Mouse (Mus musculus) thymus, adult 18-20 months (tissue): ENCODE measurements around the gene Gabbr2.

Experiments used
- DNase-seq, 2 experiments: peaks; one replicate each; pipeline ENCODE4 v3.0.0; 2022; ENCODE audit warnings: mixed read lengths in 2 of 2

Gabbr2 gene

DNA sequence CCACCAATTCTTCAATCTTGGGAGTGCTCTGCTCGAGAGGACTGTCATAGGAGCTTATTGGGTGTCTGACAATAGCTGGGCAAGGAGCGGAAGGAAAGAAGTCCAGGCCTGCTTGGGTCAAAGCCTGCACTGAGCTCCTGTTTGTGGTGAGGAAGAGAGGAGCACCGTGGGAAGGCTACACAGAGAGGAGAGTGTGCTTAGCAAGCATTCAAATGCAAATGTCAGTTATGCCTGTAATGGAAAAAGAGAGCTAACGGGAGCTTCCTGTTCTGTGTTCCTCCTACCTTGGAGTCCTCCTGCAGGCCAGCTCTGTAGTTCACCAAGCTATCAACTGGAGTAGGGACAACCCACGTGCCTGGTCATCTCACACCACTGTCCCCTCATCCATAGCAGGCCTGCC lies 180.5 kb downstream of the Gabbr2 start:
- DNase-seq: no peak

DNA sequence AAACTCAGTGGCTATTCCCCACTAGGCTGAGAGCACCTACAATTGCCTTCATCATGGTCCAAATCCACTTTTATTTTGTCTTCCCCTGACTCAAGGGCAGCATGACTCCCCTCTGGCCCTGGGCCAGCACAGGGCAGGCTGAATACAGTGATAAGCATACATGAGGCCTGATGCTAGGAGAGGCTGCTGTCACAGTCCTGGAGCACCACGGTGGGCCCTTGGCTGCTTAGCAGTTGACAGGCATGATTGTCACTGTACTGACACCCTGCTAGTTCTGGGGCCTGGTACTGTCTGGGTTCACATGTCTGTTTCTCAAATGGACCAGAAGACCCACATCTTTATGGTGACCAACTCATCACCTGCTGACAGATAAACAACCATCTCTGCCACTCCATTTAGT lies 184.8 kb downstream of the Gabbr2 start:
- no peak for DNase-seq

DNA sequence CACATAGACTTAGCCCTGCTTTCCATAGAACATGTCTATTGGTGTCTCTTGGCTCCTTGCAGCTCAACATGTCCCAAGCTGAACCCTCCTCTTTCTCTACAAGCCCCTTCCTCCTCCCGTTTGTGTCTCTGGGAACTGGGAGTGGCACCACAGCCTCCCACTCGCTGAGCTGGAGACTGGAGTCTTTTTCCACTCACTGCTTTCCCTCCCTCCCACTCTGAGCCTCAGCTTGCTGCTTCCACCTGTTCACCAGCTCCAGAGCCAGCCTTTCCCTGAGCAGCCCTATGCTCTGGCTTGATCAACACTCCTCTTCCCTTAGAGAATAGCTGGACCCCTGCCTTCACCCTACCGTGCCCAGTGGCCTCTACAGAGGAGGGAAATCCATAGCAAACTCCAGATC lies 185.8 kb downstream of the Gabbr2 start:
- no peak for DNase-seq

DNA sequence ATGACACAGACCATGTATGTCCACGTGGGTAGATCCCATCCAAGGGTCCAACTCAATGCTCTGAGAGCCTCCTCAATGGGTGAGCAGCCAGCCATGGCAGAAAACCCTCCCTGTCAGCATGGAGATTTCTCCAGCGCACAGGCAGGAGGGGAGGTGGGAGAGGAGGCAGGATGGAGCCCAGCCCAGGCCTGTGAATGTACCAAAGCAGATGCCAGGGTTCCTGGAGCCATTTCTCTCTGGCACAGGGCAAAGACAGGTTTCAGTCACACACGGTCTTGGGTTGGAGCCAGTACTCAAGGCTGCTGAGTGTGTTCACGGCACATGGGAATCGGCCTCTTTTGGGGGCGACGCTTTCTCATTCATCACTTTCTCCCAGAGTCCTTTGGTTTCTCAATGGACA lies 189.3 kb downstream of the Gabbr2 start:
- no peak for DNase-seq

DNA sequence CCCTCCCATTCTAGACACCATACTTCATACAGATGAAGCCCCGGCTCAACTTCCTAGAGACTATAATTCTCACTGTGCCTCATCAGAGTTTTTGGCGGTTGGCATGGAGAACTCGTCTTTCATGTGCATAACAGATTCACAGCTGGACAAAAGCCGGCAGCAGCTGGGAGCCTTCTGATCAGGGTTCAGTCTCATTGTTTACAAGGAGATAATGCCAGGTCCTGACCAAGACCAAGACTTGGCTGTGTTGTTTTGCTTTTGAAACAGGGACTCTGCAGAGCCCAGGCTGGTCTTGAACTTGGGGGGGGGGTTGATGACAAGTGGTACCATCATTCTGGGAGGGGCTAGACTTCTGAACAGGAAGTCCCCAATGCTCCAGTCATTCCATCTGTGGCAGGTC lies 191.8 kb downstream of the Gabbr2 start:
- DNase-seq: no peak

DNA sequence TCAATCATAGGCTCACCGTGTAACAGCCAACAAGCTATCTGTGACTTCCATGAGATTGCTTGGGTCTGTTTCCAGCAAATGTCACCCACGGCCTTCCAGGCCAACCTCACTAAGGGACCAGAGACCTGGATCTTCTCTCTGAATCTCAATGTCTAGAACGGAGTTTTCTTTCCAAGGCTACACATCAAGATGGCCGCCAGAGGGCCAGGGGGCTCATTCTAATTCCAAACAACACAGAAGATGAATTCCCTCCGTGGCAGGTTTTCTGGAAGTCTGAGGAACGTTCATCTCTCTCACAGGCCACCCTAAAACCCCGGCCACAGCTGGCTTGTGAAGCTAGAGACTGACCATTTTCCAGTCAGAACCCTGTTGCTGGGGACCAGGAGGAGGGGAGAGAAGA lies 196.0 kb downstream of the Gabbr2 start:
- no peak for DNase-seq

DNA sequence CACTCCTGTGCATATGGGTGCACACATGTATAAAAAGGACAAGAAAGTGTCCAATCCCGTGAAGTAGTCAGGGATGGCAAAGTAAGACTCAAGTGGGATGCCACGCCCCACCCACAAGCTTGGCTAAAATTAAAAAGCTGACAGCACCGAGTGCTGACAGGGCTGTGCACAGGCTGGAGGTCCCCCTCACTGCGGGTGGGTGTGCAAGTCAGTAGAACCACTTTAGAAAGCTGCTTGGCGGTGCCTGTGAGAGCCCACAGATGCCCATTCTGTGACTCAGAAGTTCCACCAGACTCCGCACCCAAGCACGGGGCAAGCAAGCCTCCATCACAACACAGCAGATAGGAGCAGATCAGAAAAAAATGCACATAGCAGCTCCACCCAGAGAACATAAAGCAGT lies 197.1 kb downstream of the Gabbr2 start:
- DNase-seq: no peak

DNA sequence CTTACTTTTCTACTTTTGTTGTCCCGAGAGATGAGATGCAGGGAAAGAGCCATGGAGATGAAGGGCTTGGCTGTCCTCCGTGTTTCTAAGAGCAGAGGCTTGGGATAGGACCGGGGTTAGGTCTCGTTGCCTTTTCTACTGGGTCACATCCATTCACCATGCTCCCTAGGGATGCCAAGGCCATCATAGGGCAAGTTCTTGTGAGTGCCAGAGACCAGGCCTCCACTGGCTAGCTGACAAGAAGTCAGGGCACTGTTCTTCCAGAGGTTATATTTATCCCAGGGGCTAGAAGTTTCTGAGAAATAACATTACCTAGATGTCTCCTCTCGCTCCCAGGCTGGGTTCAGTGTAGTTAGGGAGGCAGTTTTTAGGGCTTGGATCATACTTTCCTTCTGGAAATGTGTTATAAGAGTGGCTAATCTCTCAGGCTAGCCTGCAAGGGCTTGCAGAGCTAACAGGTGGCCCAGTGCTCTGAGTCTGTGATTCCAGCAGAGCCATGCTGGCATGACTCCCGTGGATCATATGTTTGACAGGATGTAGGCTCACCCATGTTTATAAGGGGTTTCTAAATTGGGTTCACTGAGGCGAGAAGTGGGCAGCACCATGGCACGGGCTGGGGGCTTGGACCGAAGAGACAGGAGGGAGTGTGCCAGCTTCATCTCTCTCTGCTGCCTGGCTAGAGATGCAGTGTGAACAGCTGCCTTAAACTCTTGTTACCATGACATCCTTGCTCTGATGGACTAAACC lies 199.2 kb downstream of the Gabbr2 start:
- DNase-seq: no peak

DNA sequence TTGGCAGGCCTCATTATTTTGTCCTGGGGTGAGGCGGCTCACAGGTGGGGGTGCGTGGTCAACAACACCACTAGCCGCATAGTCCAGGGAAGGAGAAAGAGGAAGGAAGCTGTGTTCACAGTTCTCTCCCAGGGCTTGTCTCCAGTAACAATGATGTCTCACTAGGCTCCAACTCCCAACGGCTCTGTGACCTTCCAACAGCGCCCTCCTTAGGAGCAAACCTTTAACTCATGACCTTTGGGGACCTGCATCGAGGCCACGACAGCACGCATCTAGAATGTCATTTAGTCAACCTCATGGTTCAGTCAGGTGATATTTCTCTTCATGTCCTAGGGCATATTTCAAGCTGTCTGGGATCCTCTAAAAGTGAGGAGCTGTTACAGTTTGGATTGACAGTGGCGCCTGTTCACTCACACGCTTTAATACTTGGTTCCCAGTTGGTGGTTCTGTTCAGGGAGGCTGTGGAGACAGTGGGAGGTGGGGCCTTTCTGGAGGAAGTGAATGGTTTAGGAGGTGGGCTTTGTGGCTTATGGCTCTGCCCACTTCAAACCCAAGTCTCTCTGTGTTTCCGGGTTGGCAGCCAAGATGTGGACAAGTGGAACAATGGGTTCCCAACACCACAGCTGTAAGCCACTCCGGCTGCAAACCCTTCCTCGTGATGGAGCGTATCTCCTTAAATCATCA lies 200.3 kb downstream of the Gabbr2 start:
- no peak for DNase-seq

DNA sequence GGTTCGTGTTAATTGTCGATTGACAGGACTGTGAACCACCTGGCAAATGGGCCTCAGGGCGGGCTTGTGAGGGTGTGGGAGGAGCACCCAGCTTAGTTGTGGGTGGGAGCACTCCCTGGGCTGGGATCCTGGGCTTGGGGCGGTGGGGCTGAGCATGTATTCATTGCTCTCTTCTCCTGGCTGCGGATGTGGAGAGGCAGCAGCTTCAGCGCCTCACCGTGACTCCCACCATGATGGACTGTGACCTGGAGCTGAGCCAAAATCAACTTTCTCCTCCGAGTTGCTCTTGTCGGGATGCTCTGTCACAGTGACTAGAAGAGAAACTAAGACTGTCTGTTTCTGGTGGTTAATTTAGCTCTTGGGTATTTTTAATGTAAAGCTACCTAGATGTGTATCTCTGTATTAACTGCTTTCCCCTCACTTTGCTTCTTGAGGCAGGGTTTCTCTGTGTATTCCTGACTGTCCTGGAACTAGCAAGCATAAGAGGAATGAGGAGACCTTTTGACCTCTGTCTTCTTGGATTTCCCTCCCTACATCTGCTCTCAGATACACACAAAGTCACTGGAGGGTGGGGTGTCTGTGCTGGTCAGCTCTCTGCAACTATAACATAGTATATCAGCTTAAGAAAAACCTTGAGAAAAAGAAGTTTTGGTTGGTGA lies 200.9 kb downstream of the Gabbr2 start:
- no peak for DNase-seq

DNA sequence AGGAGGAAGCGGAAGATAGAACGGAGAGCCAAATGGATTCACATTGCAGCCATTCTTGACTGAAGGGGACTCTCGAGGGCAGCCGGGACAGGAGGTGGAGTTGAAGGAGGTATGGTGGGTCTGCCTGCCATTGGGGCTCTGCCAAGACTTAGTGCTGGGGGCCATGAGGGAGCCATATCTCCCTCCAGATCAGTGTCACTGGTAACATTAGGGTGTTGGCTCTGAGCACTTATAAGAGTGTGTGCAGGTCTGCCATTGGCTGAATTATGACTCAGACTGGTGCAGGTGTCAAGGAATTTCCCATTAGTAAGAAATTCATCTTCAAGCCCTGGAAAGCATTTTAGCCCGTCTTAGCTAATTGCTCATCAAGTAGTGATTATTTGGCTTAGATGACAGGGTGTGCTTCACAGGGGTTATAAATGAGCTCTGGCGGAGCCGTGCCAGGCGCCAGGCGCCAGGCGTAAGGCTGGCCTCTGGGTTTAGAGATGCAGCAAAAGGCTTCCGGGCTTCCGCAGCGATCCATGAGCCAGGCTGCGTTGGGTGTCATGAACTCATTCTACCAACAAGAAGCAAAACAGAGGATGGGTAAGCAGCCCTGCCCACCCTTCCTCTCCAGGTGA lies 207.1 kb downstream of the Gabbr2 start:
- DNase-seq: no peak

DNA sequence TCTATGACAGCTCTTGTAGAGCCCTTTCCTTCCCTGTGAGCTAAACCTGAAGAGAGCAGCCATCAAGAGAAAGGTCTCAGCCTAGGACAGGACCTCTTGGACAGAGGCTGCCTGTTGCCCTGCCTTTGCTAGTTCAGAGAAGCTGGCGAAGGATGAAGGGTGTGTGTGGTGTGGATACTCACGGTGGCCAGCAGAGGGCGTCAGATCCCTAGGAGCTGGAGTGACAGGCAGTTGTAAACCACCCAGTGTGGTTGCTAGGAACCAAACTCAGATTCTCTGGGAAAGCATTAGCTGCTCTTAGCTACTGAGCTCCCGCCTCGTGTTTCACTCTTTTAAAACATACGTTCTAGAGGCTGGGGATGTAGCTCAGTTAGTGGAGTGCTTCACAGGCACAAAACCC lies 210.6 kb downstream of the Gabbr2 start:
- DNase-seq: no peak

DNA sequence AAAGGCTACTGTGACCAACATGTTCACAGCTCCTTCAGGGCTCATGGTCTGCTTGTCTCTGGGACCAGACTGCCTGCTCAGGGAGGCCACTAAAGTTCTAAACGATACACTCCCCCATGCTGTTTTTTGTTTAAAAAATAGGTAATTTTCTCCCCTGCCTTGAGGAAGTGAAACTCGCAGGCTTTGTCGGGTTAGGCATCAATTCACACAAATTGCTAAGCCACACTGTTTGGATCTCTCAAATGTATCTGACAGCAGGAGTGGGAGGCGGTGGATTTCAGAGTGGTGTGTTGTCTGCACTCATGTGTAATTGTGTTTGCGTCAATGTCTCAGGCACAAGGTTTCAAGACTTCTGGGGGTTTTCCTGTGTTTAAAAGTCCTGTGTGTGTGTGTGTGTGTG lies 215.7 kb downstream of the Gabbr2 start:
- DNase-seq: no peak

DNA sequence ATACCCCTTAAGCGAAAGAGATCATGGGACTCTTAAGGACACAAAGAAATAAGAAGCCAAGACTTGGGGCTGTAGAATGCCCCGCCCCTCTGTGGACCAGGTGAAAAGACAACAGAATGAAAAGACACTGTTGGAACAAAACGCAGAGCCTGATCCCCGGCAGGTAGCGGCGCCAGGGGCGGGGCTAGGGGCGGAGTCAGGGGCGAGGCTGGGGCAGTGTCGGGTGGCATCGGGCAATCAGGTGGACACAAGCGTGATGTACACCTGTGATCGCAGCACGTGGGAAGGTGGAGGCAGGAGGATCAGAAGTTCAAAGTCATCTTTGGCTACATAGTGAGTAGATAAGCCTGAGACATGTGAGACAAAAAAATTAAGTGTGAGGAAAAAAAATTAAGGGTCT lies 217.0 kb downstream of the Gabbr2 start:
- no peak for DNase-seq

DNA sequence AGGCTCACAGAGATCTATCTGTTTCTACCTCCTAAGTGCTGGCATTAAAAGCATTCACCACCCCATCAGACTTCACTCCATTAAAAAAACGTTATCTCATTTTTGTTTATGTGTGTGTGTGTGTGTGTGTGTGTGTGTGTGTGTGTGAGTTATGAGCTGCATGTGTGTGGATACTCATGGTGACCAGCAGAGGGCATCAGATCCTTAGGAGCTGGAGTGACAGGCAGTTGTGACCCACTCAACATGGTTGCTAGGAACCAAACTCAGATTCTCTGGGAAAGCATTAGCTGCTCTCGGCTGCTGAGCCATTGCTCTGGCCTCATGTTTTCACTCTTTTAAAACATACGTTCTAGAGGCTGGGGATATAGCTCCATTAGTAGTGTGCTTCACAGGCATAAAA lies 218.4 kb downstream of the Gabbr2 start:
- no peak for DNase-seq

DNA sequence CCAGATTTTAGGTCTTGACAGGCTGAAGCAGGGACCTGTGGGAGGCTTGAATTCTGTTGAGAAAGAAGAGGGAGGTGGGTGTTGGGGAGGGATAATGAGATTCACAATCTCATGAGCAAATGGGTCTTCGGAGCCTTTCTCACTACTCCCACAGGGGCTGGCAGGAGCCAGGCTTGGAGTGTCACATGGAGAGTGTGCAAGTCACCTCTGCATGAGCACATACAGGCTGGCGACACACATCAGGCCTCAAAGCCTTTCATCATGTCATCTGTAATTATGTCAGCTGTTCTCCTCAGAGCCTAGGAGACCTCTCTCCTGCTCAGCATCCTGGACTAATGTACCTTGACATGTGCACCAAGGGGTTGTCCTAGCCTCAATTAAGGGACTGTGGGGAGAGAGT lies 219.1 kb downstream of the Gabbr2 start:
- no peak for DNase-seq

DNA sequence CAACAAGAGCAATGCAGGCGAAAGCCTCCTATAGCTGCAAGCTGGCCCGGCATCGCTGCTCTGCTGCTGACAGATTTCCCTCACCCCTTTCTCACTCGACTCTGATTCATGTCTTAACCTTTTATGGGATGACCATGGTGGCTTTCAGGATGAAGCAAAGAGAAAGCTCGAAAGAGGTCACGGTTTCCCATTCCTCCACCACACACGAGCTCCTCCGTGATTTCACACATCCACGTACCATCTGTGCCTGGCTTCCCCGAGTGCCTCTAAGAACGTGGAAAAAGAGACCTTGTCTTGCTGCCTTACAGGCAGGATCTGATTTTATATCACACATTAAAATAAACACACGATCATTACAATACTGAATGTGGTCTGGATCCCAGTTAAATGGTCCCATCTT lies 220.6 kb downstream of the Gabbr2 start:
- DNase-seq: no peak

DNA sequence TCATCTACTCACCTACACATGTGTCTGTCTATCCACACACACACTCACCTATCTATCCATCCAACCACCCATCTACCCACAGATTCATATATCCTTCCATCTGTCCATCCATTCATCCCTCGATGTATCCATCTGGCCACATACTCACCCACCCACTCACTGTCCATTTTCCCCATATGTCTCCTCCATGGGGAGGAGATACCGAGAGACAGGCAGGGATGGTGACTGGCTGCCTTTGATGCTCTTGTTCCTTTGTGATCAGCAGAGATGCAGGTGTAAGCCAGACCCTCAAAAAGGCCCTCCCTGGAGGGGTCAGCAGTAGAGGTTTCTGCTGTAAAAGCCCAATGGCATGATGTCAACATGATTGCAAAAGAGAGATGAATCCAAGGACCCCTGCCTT lies 221.0 kb downstream of the Gabbr2 start:
- no peak for DNase-seq

DNA sequence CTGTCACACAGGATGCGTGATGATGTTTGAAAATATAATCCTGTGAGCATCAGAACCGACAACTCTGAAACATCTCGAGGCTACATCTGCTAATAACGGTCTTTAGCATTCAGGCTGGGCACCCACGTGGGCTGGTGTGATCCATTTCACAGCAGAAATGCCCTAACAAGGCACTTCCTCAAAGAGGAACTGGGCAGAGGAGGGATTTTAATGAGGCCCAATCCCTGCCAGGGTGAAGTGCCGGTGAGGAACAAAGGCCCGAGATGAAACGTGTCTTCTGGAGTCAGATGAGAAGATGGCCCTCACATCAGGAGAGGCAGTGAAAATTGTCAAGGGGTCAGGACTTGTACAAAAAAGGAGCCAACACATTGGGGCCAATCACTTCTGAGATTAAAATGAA lies 221.6 kb downstream of the Gabbr2 start:
- DNase-seq: no peak

DNA sequence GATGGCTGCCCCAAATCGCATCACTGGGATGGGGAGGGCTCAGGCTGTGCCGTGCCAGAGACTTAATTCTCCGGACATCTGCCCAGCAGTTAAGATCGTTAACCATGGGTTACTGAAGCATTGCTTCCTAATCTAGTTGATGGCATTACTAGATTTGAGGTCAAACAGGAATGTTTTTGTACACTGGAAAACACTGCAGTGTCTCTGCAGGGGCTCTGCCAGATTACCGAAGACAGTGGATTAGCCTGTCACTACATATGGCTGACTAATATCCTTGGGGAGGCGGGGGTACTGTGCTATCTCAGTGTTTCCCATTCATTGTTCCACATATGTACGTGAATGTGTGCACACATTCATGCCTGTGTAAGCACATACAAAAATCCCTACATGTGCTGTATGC lies 225.3 kb downstream of the Gabbr2 start:
- DNase-seq: no peak

DNA sequence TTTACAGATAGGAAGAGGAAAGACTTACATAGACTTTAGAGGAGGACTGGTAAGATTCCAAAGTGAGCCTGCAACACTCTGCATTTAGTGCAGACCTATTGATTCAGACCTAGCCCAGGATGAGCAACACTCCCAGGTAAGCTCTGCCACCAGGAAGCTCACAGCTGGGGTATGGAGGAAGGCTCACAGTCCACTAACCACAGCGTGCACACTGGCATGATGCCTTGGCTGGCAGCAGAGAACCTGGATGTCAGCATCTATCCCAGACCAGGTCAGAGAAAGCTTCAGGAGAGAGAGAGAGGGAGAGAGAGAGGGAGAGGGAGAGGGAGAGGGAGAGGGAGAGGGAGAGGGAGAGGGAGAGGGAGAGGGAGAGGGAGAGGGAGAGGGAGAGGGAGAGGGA lies 231.8 kb downstream of the Gabbr2 start:
- DNase-seq: no peak

DNA sequence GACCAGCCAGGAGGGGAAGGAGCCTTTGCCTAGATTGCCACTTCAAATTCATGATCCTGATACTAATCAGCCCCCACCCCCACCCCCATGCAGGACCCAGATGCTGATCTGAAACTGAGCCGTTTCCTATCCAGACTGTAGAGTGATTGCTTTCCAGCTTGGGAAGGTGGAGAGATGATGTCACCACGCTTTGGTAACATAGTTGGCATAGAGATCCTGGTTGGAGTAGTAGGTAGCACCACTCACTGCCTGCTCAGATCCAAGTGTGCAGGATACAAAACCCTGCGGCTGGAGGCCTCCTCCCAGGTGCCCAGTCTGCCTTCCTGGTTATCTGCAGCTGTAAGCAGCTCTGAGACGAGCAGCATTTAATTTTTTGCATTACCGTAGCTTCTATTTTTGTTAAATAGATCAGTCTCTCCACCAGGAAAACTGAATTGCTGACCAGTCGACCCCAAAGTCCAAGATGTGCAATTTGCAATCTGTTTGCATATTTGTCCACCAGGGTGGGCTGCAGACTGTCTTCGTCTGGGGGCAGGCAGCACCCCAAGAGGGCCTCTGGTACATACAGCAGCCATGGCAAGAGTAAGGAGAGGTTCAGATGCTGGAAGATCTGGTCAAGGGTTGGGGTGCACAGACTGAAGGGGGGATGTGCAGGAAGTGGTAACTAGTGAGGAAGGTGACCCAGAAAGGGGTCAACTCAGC lies 233.2 kb downstream of the Gabbr2 start:
- no peak for DNase-seq
